Mouse (Mus musculus): ENCODE results near the gene Gaa. TPM values are rescaled to one million over a fixed set of nuclear protein-coding genes. Genes with fewer than 3 reads are reported as not detected.
"Not testable (repeated sequence)": the region's sequence is repeated elsewhere in the genome, so short reads cannot be mapped to it uniquely, and the experiment has no call there.

Gene Gaa
- polyA plus RNA-seq, 1 experiment from 2014 or later = 39.4 TPM

- 93% methylated on average over 10 of the region's 10 CpGs for WGBS
- no peak overlapping the region for H3K27ac ChIP-seq
- H3K4me3 ChIP-seq (replicated peaks) = no peak overlapping the region
- no peak for ATAC-seq (ENCODE audit: insufficient number of reproducible peaks, insufficient read depth, low FRiP score, low TSS enrichment, low read depth)
- H3K9ac ChIP-seq (replicated peaks) = no peak overlapping the region
- no peaks in the 10 kb centered on the region; the same call in 1 of the 2 replicates for H3K9me3 ChIP-seq
- peaks cover 17% of the 10 kb centered on the region for H3K4me1 ChIP-seq (replicated peaks)
- H3K36me3 ChIP-seq = 0 out of 2 replicates have a peak, but pooled peaks cover 12% of the 10 kb centered on the region
- H3K4me2 ChIP-seq = no peak overlapping the region
- no peaks in the 10 kb centered on the region for H3K27me3 ChIP-seq
These were observed 32.9 kb upstream of the Gaa start for GRCm38 (mm10) chr11:119234770-119235169.

- 0 out of 2 replicates have a peak, but pooled peaks cover 12% of the 10 kb centered on the region for H3K36me3 ChIP-seq
- no peak overlapping the region for H3K4me2 ChIP-seq
- no peaks in the 10 kb centered on the region for H3K27me3 ChIP-seq
- H3K9ac ChIP-seq (replicated peaks) = no peak overlapping the region
- ATAC-seq (ENCODE audit: insufficient number of reproducible peaks, insufficient read depth, low FRiP score, low TSS enrichment, low read depth) = no peak
- H3K4me1 ChIP-seq (replicated peaks) = peaks cover 16% of the 10 kb centered on the region; the same call in 1 of the 2 replicates
- 83% methylated on average over 4 of the region's 4 CpGs for WGBS
- H3K4me3 ChIP-seq (replicated peaks) = no peak overlapping the region
- H3K27ac ChIP-seq = no peak overlapping the region
- no peaks in the 10 kb centered on the region; the same call in 1 of the 2 replicates for H3K9me3 ChIP-seq
These were observed 32.1 kb upstream of the Gaa start for GRCm38 (mm10) chr11:119235596-119235995.

- no peak overlapping the region for H3K9ac ChIP-seq (replicated peaks)
- H3K27me3 ChIP-seq = no peaks in the 10 kb centered on the region
- no peak overlapping the region for H3K4me2 ChIP-seq
- ATAC-seq (ENCODE audit: insufficient number of reproducible peaks, insufficient read depth, low FRiP score, low TSS enrichment, low read depth) = no peak
- H3K36me3 ChIP-seq = 0 out of 2 replicates have a peak, but pooled peaks cover 12% of the 10 kb centered on the region
- no peaks in the 10 kb centered on the region; the same call in 1 of the 2 replicates for H3K9me3 ChIP-seq
- H3K27ac ChIP-seq = 0 out of 2 replicates have a peak overlapping the region, but pooled peaks have one; percentile 41
- peaks cover 16% of the 10 kb centered on the region; the same call in 1 of the 2 replicates for H3K4me1 ChIP-seq (replicated peaks)
- 34% methylated on average over 8 of the region's 8 CpGs for WGBS
- H3K4me3 ChIP-seq (replicated peaks) = no peak overlapping the region
These were observed 31.3 kb upstream of the Gaa start for GRCm38 (mm10) chr11:119236354-119236753.

- Histone ChIP-seq H3K4me1 (replicated peaks) (peaks cover 16% of the 10 kb centered on the region; the same call in 1 of the 2 replicates), H3K27ac (no peak overlapping the region), H3K4me2 (no peak overlapping the region), H3K9me3 (no peaks in the 10 kb centered on the region; the same call in 1 of the 2 replicates), H3K27me3 (no peaks in the 10 kb centered on the region), H3K4me3 (replicated peaks) (no peak overlapping the region), H3K36me3 (0 out of 2 replicates have a peak, but pooled peaks cover 11% of the 10 kb centered on the region), H3K9ac (replicated peaks) (no peak overlapping the region)
- no peak for ATAC-seq (ENCODE audit: insufficient number of reproducible peaks, insufficient read depth, low FRiP score, low TSS enrichment, low read depth)
- 39% methylated on average over 3 of the region's 3 CpGs for WGBS
These were observed 30.7 kb upstream of the Gaa start for GRCm38 (mm10) chr11:119237007-119237406.

GRCm38 (mm10) chr11:119237568-119238304 is 30.0 kb upstream of the Gaa start:
- H3K4me1 ChIP-seq (replicated peaks) = peaks cover 16% of the 10 kb centered on the region; the same call in 1 of the 2 replicates
- H3K4me2 ChIP-seq = peak overlapping the region; percentile 58
- peak overlapping the region; percentile 56; the same call in 1 of the 2 replicates for H3K27ac ChIP-seq
- 0 out of 2 replicates have a peak, but pooled peaks cover 7% of the 10 kb centered on the region for H3K36me3 ChIP-seq
- H3K4me3 ChIP-seq (replicated peaks) = peak overlapping the region; percentile 31
- H3K27me3 ChIP-seq = no peaks in the 10 kb centered on the region
- 0 out of 2 replicates have a peak, but pooled peaks have one; percentile 17 for ATAC-seq (ENCODE audit: insufficient number of reproducible peaks, insufficient read depth, low FRiP score, low TSS enrichment, low read depth)
- no peak overlapping the region for H3K9ac ChIP-seq (replicated peaks)
- WGBS = 24% methylated on average over 20 of the region's 20 CpGs
- H3K9me3 ChIP-seq = no peaks in the 10 kb centered on the region; the same call in 1 of the 2 replicates

- ATAC-seq (ENCODE audit: insufficient number of reproducible peaks, insufficient read depth, low FRiP score, low TSS enrichment, low read depth) = peak; percentile 49; the same call in 1 of the 2 replicates
- peak overlapping the region; percentile 31 for H3K4me3 ChIP-seq (replicated peaks)
- H3K27me3 ChIP-seq = no peaks in the 10 kb centered on the region
- H3K36me3 ChIP-seq = 0 out of 2 replicates have a peak, but pooled peaks cover 7% of the 10 kb centered on the region
- 0 out of 2 replicates have a peak overlapping the region, but pooled peaks have one; percentile 8 for H3K27ac ChIP-seq
- H3K9me3 ChIP-seq = no peaks in the 10 kb centered on the region; the same call in 1 of the 2 replicates
- peaks cover 16% of the 10 kb centered on the region; the same call in 1 of the 2 replicates for H3K4me1 ChIP-seq (replicated peaks)
- H3K9ac ChIP-seq (replicated peaks) = no peak overlapping the region
- H3K4me2 ChIP-seq = peak overlapping the region; percentile 58
- WGBS = 15% methylated on average over 11 of the region's 11 CpGs
These were observed 29.4 kb upstream of the Gaa start for GRCm38 (mm10) chr11:119238305-119238721.

GRCm38 (mm10) chr11:119239480-119239879 is 28.2 kb upstream of the Gaa start:
- Histone ChIP-seq H3K9ac (replicated peaks) (no peak overlapping the region), H3K4me1 (replicated peaks) (peaks cover 16% of the 10 kb centered on the region; the same call in 1 of the 2 replicates), H3K9me3 (no peaks in the 10 kb centered on the region; the same call in 1 of the 2 replicates), H3K4me3 (replicated peaks) (no peak overlapping the region), H3K4me2 (no peak overlapping the region), H3K27me3 (no peaks in the 10 kb centered on the region), H3K36me3 (0 out of 2 replicates have a peak, but pooled peaks cover 7% of the 10 kb centered on the region), H3K27ac (no peak overlapping the region)
- WGBS = 92% methylated on average over 12 of the region's 12 CpGs
- ATAC-seq (ENCODE audit: insufficient number of reproducible peaks, insufficient read depth, low FRiP score, low TSS enrichment, low read depth) = no peak

GRCm38 (mm10) chr11:119245543-119245942 is 22.1 kb upstream of the Gaa start:
- not testable (repeated sequence) for H3K9ac ChIP-seq (replicated peaks); H3K36me3 ChIP-seq; H3K27ac ChIP-seq; H3K4me1 ChIP-seq (replicated peaks); H3K4me3 ChIP-seq (replicated peaks); H3K27me3 ChIP-seq; ATAC-seq (ENCODE audit: insufficient number of reproducible peaks, insufficient read depth, low FRiP score, low TSS enrichment, low read depth); H3K9me3 ChIP-seq; H3K4me2 ChIP-seq
- WGBS = 92% methylated on average over 6 of the region's 6 CpGs

- Histone ChIP-seq H3K4me1 (replicated peaks) (peaks cover 34% of the 10 kb centered on the region), H3K4me3 (replicated peaks) (no peak overlapping the region), H3K27me3 (no peaks in the 10 kb centered on the region; the same call in 1 of the 2 replicates), H3K9me3 (no peaks in the 10 kb centered on the region), H3K4me2 (no peak overlapping the region), H3K27ac (no peak overlapping the region), H3K9ac (replicated peaks) (no peak overlapping the region), H3K36me3 (no peaks in the 10 kb centered on the region)
- WGBS = 27% methylated on average over 6 of the region's 6 CpGs
- ATAC-seq (ENCODE audit: insufficient number of reproducible peaks, insufficient read depth, low FRiP score, low TSS enrichment, low read depth) = 0 out of 2 replicates have a peak, but pooled peaks have one; percentile 22
These were observed 18.7 kb upstream of the Gaa start for GRCm38 (mm10) chr11:119249011-119249410.

GRCm38 (mm10) chr11:119250998-119251397 is 16.7 kb upstream of the Gaa start:
- Histone ChIP-seq H3K9me3 (no peaks in the 10 kb centered on the region), H3K4me3 (replicated peaks) (no peak overlapping the region), H3K27me3 (no peaks in the 10 kb centered on the region; the same call in 1 of the 2 replicates), H3K4me1 (replicated peaks) (peaks cover 34% of the 10 kb centered on the region), H3K4me2 (peak overlapping the region; percentile 23; the same call in 1 of the 2 replicates), H3K36me3 (no peaks in the 10 kb centered on the region), H3K27ac (no peak overlapping the region), H3K9ac (replicated peaks) (no peak overlapping the region)
- 26% methylated on average over 17 of the region's 17 CpGs for WGBS
- no peak for ATAC-seq (ENCODE audit: insufficient number of reproducible peaks, insufficient read depth, low FRiP score, low TSS enrichment, low read depth)

Measured in limb, embryonic 12.5 days (tissue).